Mouse (Mus musculus) MEL (cell line): ENCODE data around the gene Stap2.

Source experiments
- CTCF ChIP-seq, 3 experiments: IDR thresholded peaks in 2 of 3; conservative IDR thresholded peaks in 1 of 3; 2 replicates each; pipeline ENCODE4 v1.5.1; 2011 to 2012; ENCODE audit warnings: low read length in 3 of 3, low read depth in 2 of 3, mild to moderate bottlenecking in 2 of 3, improper control_type of control experiment in 1 of 3, inconsistent platforms in 1 of 3, mixed read lengths in 1 of 3, moderate library complexity in 1 of 3; ENCODE audit not compliant: control insufficient read depth in 1 of 3, insufficient read depth in 1 of 3, poor library complexity in 1 of 3, severe bottlenecking in 1 of 3
- EP300 ChIP-seq, 2 experiments: IDR thresholded peaks; 2 replicates each; pipeline ENCODE4 v1.6.1; 2011; ENCODE audit warnings: improper control_type of control experiment in 2 of 2, low read length in 2 of 2, low read depth in 1 of 2, mild to moderate bottlenecking in 1 of 2
- GATA1 ChIP-seq: IDR thresholded peaks from 2 replicates; pipeline ENCODE4 v1.6.1; 2011; ENCODE audit warnings: low read depth, low read length, improper control_type of control experiment
- HCFC1 ChIP-seq: IDR thresholded peaks from 2 replicates; pipeline ENCODE4 v1.6.1; 2012; ENCODE audit warnings: low read depth, mild to moderate bottlenecking, inconsistent platforms, low read length, improper control_type of control experiment, moderate library complexity
- KAT2A ChIP-seq: conservative IDR thresholded peaks from 2 replicates; pipeline ENCODE4 v1.6.1; 2012; ENCODE audit warnings: low read depth, low read length, improper control_type of control experiment, inconsistent platforms
- MEF2A ChIP-seq: IDR thresholded peaks from 2 replicates; pipeline ENCODE4 v1.6.1; 2014; ENCODE audit warnings: low read depth, mild to moderate bottlenecking, inconsistent platforms, low read length, improper control_type of control experiment; ENCODE audit not compliant: poor library complexity, insufficient replicate concordance, severe bottlenecking; ENCODE audit errors: extremely low read depth
- POLR2A ChIP-seq, 2 experiments: IDR thresholded peaks; 2 replicates each; pipeline ENCODE4 v1.6.1; 2011 to 2012; ENCODE audit warnings: low read length in 2 of 2, mild to moderate bottlenecking in 2 of 2, control low read depth in 1 of 2, improper control_type of control experiment in 1 of 2, low read depth in 1 of 2, moderate library complexity in 1 of 2; ENCODE audit not compliant: control insufficient read depth in 1 of 2, insufficient read depth in 1 of 2, poor library complexity in 1 of 2
- USF1 ChIP-seq: IDR thresholded peaks from 2 replicates; pipeline ENCODE4 v1.6.1; 2014; ENCODE audit warnings: low read depth, mild to moderate bottlenecking, inconsistent platforms, low read length, improper control_type of control experiment, moderate library complexity
- ZC3H11A ChIP-seq: IDR thresholded peaks from 2 replicates; pipeline ENCODE4 v1.6.1; 2012; ENCODE audit warnings: low read depth, mild to moderate bottlenecking, inconsistent platforms, low read length, improper control_type of control experiment
- ZNF384 ChIP-seq: IDR thresholded peaks from 2 replicates; pipeline ENCODE4 v1.6.1; 2012; ENCODE audit warnings: low read depth, mild to moderate bottlenecking, inconsistent platforms, low read length, improper control_type of control experiment

- TF ChIP-seq USF1 = no peak
- TF ChIP-seq CTCF (IDR thresholded peaks at IDR 0.05 in 2 of 3, conservative IDR thresholded peaks at IDR 0.05 in 1 of 3; ENCODE audit: control insufficient read depth in 1 of 3, insufficient read depth in 1 of 3, low read depth in 2 of 3, low read length in 3 of 3, poor library complexity in 1 of 3, severe bottlenecking in 1 of 3) = no peak
- no peak for TF ChIP-seq POLR2A (IDR thresholded peaks at IDR 0.05; ENCODE audit: control insufficient read depth in 1 of 2, insufficient read depth in 1 of 2, low read depth in 1 of 2, low read length in 2 of 2, poor library complexity in 1 of 2)
- TF ChIP-seq ZNF384 = no peak
- no peak for TF ChIP-seq GATA1
- no peak for TF ChIP-seq ZC3H11A
- TF ChIP-seq MEF2A = no peak
- TF ChIP-seq EP300 (IDR thresholded peaks at IDR 0.05; ENCODE audit: low read depth in 1 of 2, low read length in 2 of 2) = no peak
- TF ChIP-seq HCFC1 = no peak
- no peak for TF ChIP-seq KAT2A
Observed at GRCm38 (mm10) chr17:56017848-56018247, 12.5 kb upstream of the Stap2 start.
